Mouse (Mus musculus) embryonic fibroblast, embryonic 13.5 days (primary cell): ENCODE results near the gene D1Ertd622e.

Source experiments
- CTCF ChIP-seq: IDR thresholded peaks from 2 replicates; pipeline ENCODE4 v1.5.1; 2011; ENCODE audit warnings: mild to moderate bottlenecking, control low read depth, low read length, moderate library complexity, borderline replicate concordance; ENCODE audit not compliant: insufficient read depth
- POLR2A ChIP-seq: IDR thresholded peaks from 2 replicates; pipeline ENCODE4 v1.6.1; 2011; ENCODE audit warnings: low read depth, mild to moderate bottlenecking, control low read depth, low read length, moderate library complexity

DNA sequence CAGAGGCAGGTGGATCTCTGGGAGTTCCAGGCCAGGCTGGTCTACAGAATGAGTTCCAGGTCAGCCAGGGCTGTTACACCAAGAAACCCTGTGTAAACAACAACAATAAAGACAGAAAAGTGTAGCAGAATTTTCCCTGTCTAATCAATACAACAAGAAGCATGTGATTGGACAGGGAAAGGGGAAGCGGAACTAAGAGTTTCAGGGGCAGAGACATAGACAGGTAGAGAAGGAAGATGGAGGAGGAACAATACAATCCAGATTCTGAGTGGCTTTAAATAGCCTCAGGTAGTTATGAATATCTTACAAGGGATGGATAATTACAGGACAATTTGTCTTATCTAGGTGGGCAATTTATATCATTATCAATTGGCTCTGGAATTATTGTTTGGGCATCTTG is 5.4 kb upstream of the D1Ertd622e start:
- TF ChIP-seq POLR2A (no peak), CTCF (no peak)
